ENCODE assay signal across 15 mouse cellular contexts in the genomic region with DNA sequence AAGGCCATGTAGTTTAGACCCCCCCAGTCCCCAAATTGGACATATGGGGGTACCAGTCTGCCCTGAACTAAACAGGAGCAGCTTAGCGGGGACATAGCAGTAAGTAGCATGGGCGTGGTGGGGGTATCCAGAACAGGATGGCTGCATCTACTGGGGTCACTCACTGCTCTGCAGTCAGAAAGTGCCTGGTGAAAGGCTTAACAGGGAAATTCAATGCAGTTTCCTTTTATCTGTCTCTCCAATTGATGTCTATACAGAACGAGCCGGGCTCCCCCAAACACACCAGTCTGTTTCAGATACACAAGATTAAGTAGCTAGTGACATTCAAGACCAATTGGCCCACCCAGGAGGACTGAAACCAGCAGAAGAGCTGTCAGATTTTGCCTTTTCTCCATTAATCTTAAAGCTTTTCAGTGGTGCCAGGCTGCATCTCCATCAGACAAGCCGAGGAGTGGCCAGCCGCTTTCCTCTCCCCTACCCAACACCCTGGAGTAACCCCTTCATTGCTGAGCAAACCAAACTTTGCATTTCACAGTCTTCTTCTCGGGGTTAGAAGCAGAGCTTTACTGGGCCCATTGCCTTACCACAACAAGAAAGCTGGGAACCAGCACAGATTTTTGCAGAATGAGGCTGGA.
"Had no signal": no experiment of that assay in that cellular context is flagged by ENCODE, and none has a peak within 500 bp of the region (broad histone marks: within the 10 kb centered on the region; RNA-seq: fewer than 3 reads in every experiment).

No protein-coding gene starts in this region.

- H3K4me2 ChIP-seq: liver, embryonic 11.5 days; liver, embryonic 15.5 days; neural tube, embryonic 13.5 days had no signal

- H3K36me3 ChIP-seq: limb, embryonic 10.5 days; liver, embryonic 15.5 days; midbrain, embryonic 10.5 days; neural tube, embryonic 13.5 days had no signal

- H3K27ac ChIP-seq: limb, embryonic 10.5 days; liver, embryonic 15.5 days; midbrain, embryonic 10.5 days; neural tube, embryonic 13.5 days had no signal

- H3K9ac ChIP-seq: liver, embryonic 15.5 days; neural tube, embryonic 13.5 days had no signal

- H3K9me3 ChIP-seq: limb, embryonic 10.5 days; liver, embryonic 15.5 days; midbrain, embryonic 10.5 days; neural tube, embryonic 13.5 days had no signal

- DNase-seq: kidney, adult 2 months; kidney, postnatal 36 days; lung, adult 2 months; lung, postnatal 36 days; retina, postnatal 1 day; right cerebral cortex, postnatal 4 days; spleen, adult 18-20 months; thymus, postnatal 4 days had no signal

- H3K27me3 ChIP-seq: liver, embryonic 15.5 days; neural tube, embryonic 13.5 days had no signal

- H3K4me3 ChIP-seq: limb, embryonic 10.5 days; liver, embryonic 15.5 days; midbrain, embryonic 10.5 days; myocyte; neural tube, embryonic 13.5 days had no signal

- ATAC-seq: lung, postnatal 0 days had no signal

- H3K4me1 ChIP-seq: limb, embryonic 10.5 days; liver, embryonic 15.5 days; neural tube, embryonic 13.5 days had no signal
